Mouse (Mus musculus): ENCODE results near the gene Rsad1. TPM values are rescaled to one million over a fixed set of nuclear protein-coding genes. Genes with fewer than 3 reads are reported as not detected.
A peak's percentile ranks its signal among the peaks of the same experiment; 100 is the strongest.

Gene Rsad1
- polyA plus RNA-seq, 1 experiment = 3.2 TPM

GRCm38 (mm10) chr11:94538733-94539292, 10.2 kb downstream of the Rsad1 start:
- no peaks in the 10 kb centered on the region for H3K36me3 ChIP-seq (ENCODE audit: control insufficient read depth, insufficient read depth, low read length, poor library complexity, severe bottlenecking)
- TF ChIP-seq CTCF (IDR thresholded peaks at IDR 0.05; ENCODE audit: low read depth, low read length) (no peak), POLR2A (IDR thresholded peaks at IDR 0.05; ENCODE audit: insufficient read depth, low read length) (no peak), EP300 (IDR thresholded peaks at IDR 0.05; ENCODE audit: insufficient read depth, low read depth, low read length) (no peak)
- H3K9me3 ChIP-seq (replicated peaks; ENCODE audit: control insufficient read depth, insufficient read depth, low read length, poor library complexity, severe bottlenecking) = no peaks in the 10 kb centered on the region
- H3K27ac ChIP-seq (ENCODE audit: insufficient read depth, low read length) = no peak overlapping the region
- H3K9ac ChIP-seq (ENCODE audit: low read depth, poor library complexity, severe bottlenecking) = no peak overlapping the region
- H3K4me1 ChIP-seq (ENCODE audit: control insufficient read depth, insufficient read depth, low read length) = no peaks in the 10 kb centered on the region
- no peak overlapping the region for H3K4me3 ChIP-seq (ENCODE audit: low read depth, low read length)
- no peaks in the 10 kb centered on the region for H3K27me3 ChIP-seq (ENCODE audit: control insufficient read depth, insufficient read depth, low read length, poor library complexity, severe bottlenecking)

GRCm38 (mm10) chr11:94533171-94533570, 15.9 kb downstream of the Rsad1 start:
- no peaks in the 10 kb centered on the region for H3K36me3 ChIP-seq (ENCODE audit: control insufficient read depth, insufficient read depth, low read length, poor library complexity, severe bottlenecking)
- no peaks in the 10 kb centered on the region for H3K9me3 ChIP-seq (replicated peaks; ENCODE audit: control insufficient read depth, insufficient read depth, low read length, poor library complexity, severe bottlenecking)
- no peaks in the 10 kb centered on the region for H3K4me1 ChIP-seq (ENCODE audit: control insufficient read depth, insufficient read depth, low read length)
- H3K27ac ChIP-seq (ENCODE audit: insufficient read depth, low read length) = no peak overlapping the region
- H3K9ac ChIP-seq (ENCODE audit: low read depth, poor library complexity, severe bottlenecking) = no peak overlapping the region
- TF ChIP-seq CTCF (IDR thresholded peaks at IDR 0.05; ENCODE audit: low read depth, low read length) = no peak
- TF ChIP-seq POLR2A (IDR thresholded peaks at IDR 0.05; ENCODE audit: insufficient read depth, low read length) = no peak
- no peak for TF ChIP-seq EP300 (IDR thresholded peaks at IDR 0.05; ENCODE audit: insufficient read depth, low read depth, low read length)
- H3K27me3 ChIP-seq (ENCODE audit: control insufficient read depth, insufficient read depth, low read length, poor library complexity, severe bottlenecking) = no peaks in the 10 kb centered on the region
- no peak overlapping the region for H3K4me3 ChIP-seq (ENCODE audit: low read depth, low read length)

GRCm38 (mm10) chr11:94528879-94529278, 20.2 kb downstream of the Rsad1 start:
- H3K9me3 ChIP-seq (replicated peaks; ENCODE audit: control insufficient read depth, insufficient read depth, low read length, poor library complexity, severe bottlenecking) = no peaks in the 10 kb centered on the region
- no peaks in the 10 kb centered on the region for H3K4me1 ChIP-seq (ENCODE audit: control insufficient read depth, insufficient read depth, low read length)
- no peak overlapping the region for H3K9ac ChIP-seq (ENCODE audit: low read depth, poor library complexity, severe bottlenecking)
- no peak for TF ChIP-seq CTCF (IDR thresholded peaks at IDR 0.05; ENCODE audit: low read depth, low read length)
- TF ChIP-seq EP300 (IDR thresholded peaks at IDR 0.05; ENCODE audit: insufficient read depth, low read depth, low read length) = no peak
- no peak for TF ChIP-seq POLR2A (IDR thresholded peaks at IDR 0.05; ENCODE audit: insufficient read depth, low read length)
- H3K27ac ChIP-seq (ENCODE audit: insufficient read depth, low read length) = no peak overlapping the region
- H3K36me3 ChIP-seq (ENCODE audit: control insufficient read depth, insufficient read depth, low read length, poor library complexity, severe bottlenecking) = no peaks in the 10 kb centered on the region
- H3K4me3 ChIP-seq (ENCODE audit: low read depth, low read length) = no peak overlapping the region
- H3K27me3 ChIP-seq (ENCODE audit: control insufficient read depth, insufficient read depth, low read length, poor library complexity, severe bottlenecking) = no peaks in the 10 kb centered on the region

GRCm38 (mm10) chr11:94526171-94526879, 22.7 kb downstream of the Rsad1 start:
- no peaks in the 10 kb centered on the region for H3K9me3 ChIP-seq (replicated peaks; ENCODE audit: control insufficient read depth, insufficient read depth, low read length, poor library complexity, severe bottlenecking)
- H3K9ac ChIP-seq (ENCODE audit: low read depth, poor library complexity, severe bottlenecking) = no peak overlapping the region
- H3K36me3 ChIP-seq (ENCODE audit: control insufficient read depth, insufficient read depth, low read length, poor library complexity, severe bottlenecking) = no peaks in the 10 kb centered on the region
- TF ChIP-seq EP300 (IDR thresholded peaks at IDR 0.05; ENCODE audit: insufficient read depth, low read depth, low read length) = no peak
- no peak for TF ChIP-seq CTCF (IDR thresholded peaks at IDR 0.05; ENCODE audit: low read depth, low read length)
- no peak for TF ChIP-seq POLR2A (IDR thresholded peaks at IDR 0.05; ENCODE audit: insufficient read depth, low read length)
- no peak overlapping the region for H3K27ac ChIP-seq (ENCODE audit: insufficient read depth, low read length)
- H3K4me1 ChIP-seq (ENCODE audit: control insufficient read depth, insufficient read depth, low read length) = no peaks in the 10 kb centered on the region
- H3K4me3 ChIP-seq (ENCODE audit: low read depth, low read length) = no peak overlapping the region
- H3K27me3 ChIP-seq (ENCODE audit: control insufficient read depth, insufficient read depth, low read length, poor library complexity, severe bottlenecking) = no peaks in the 10 kb centered on the region

DNA sequence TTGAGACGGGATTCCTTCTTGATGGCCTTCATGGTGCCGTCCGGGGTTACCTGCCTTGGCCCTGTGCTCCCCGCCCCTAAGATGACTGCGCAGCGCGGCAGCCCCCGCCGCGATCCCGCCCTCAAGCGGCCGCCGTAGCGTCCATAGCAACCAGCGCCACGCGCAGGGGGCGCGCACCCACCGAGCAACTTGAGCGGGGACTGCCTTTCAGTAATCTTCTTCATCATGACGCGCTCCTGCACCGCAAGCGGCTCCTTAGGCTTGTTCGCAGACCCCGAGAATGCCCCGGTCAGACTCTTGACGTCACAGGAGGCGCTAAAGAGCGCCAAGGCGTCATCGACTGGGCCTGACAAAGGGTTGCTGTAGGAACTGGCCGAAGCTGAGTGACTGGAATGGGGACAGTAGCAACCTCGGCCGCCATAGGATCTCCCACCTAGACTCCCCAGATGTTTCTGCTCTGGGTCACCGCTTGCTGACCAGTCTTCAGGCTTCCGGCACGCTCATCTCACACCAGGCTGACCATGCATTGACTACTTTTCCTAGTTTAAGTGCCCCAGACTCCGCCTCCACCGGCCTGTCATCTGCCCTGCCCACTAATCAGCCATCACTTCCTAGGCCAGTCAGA, 27.7 kb downstream of the Rsad1 start, which contains the start of gene Mycbpap:
Gene Mycbpap, minus strand, starts transcription at position 524 of the 625 bp plus-strand sequence.
- Histone ChIP-seq H3K4me1 (ENCODE audit: control insufficient read depth, insufficient read depth, low read length) (no peaks in the 10 kb centered on the region), H3K4me3 (ENCODE audit: low read depth, low read length) (peak within 1 kb of the TSS; percentile 81), H3K9me3 (replicated peaks; ENCODE audit: control insufficient read depth, insufficient read depth, low read length, poor library complexity, severe bottlenecking) (no peaks in the 10 kb centered on the region), H3K27ac (ENCODE audit: insufficient read depth, low read length) (no peak within 1 kb of the TSS), H3K36me3 (ENCODE audit: control insufficient read depth, insufficient read depth, low read length, poor library complexity, severe bottlenecking) (no peaks in the 10 kb centered on the region), H3K27me3 (ENCODE audit: control insufficient read depth, insufficient read depth, low read length, poor library complexity, severe bottlenecking) (no peaks in the 10 kb centered on the region), H3K9ac (ENCODE audit: low read depth, poor library complexity, severe bottlenecking) (peak within 1 kb of the TSS; percentile 37)
- no peak for TF ChIP-seq POLR2A (IDR thresholded peaks at IDR 0.05; ENCODE audit: insufficient read depth, low read length)
- TF ChIP-seq CTCF (IDR thresholded peaks at IDR 0.05; ENCODE audit: low read depth, low read length) = no peak
- TF ChIP-seq EP300 (IDR thresholded peaks at IDR 0.05; ENCODE audit: insufficient read depth, low read depth, low read length) = no peak

DNA sequence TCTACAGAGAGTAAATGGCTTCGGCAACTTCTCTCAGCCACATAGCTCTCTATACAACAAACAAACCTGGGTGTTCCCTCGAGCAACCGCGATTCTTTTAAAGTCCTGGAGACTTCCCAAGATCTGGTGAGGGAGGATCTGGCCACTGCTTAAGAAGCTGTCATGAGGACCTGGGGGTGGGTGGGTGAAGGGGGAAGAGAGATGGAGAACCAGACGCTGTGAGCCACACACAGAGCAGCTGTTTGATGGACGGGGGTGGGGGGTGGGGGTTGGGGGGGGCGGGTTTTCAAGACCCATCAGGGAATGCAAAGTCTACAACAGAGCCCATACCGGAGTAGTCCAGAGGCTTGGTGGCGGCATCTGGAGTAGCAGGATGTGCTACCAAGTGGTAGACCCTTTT, 35.6 kb downstream of the Rsad1 start:
- H3K27ac ChIP-seq (ENCODE audit: insufficient read depth, low read length) = no peak overlapping the region
- H3K4me3 ChIP-seq (ENCODE audit: low read depth, low read length) = no peak overlapping the region
- no peaks in the 10 kb centered on the region for H3K9me3 ChIP-seq (replicated peaks; ENCODE audit: control insufficient read depth, insufficient read depth, low read length, poor library complexity, severe bottlenecking)
- no peaks in the 10 kb centered on the region for H3K27me3 ChIP-seq (ENCODE audit: control insufficient read depth, insufficient read depth, low read length, poor library complexity, severe bottlenecking)
- H3K4me1 ChIP-seq (ENCODE audit: control insufficient read depth, insufficient read depth, low read length) = no peaks in the 10 kb centered on the region
- TF ChIP-seq EP300 (IDR thresholded peaks at IDR 0.05; ENCODE audit: insufficient read depth, low read depth, low read length) (no peak), POLR2A (IDR thresholded peaks at IDR 0.05; ENCODE audit: insufficient read depth, low read length) (no peak), CTCF (IDR thresholded peaks at IDR 0.05; ENCODE audit: low read depth, low read length) (no peak)
- H3K36me3 ChIP-seq (ENCODE audit: control insufficient read depth, insufficient read depth, low read length, poor library complexity, severe bottlenecking) = no peaks in the 10 kb centered on the region
- H3K9ac ChIP-seq (ENCODE audit: low read depth, poor library complexity, severe bottlenecking) = no peak overlapping the region
